Mouse (Mus musculus) hindbrain, embryonic 13.5 days (tissue): Measurements from ENCODE around the gene Hs3st3a1. TPM values are rescaled to one million over a fixed set of nuclear protein-coding genes. Genes with fewer than 3 reads are reported as not detected.

Experiments used
- ATAC-seq: fragments of 200-750 bp; cut with Nextera tagmentation; 2 replicates; pipeline ENCODE4 v1.8.0; 2017; ENCODE audit warnings: moderate TSS enrichment; ENCODE audit not compliant: low FRiP score
- H3K27ac ChIP-seq: fragments of 300-500 bp; sonication (generic); 2 replicates; pipeline ENCODE4 v1.5.1; 2015; ENCODE audit warnings: inconsistent platforms, mild to moderate bottlenecking, moderate library complexity
- H3K27me3 ChIP-seq: fragments of 300-500 bp; sonication (generic); 2 replicates; pipeline ENCODE4 v1.6.1; 2015; ENCODE audit warnings: mild to moderate bottlenecking, inconsistent platforms
- H3K36me3 ChIP-seq: fragments of 300-500 bp; sonication (generic); 2 replicates; pipeline ENCODE4 v1.6.1; 2015; ENCODE audit warnings: mild to moderate bottlenecking, inconsistent platforms
- H3K4me1 ChIP-seq: fragments of 300-500 bp; sonication (generic); replicated peaks from 2 replicates; pipeline ENCODE4 v1.6.1; 2015; ENCODE audit warnings: inconsistent platforms
- H3K4me2 ChIP-seq: fragments of 300-500 bp; sonication (generic); 2 replicates; pipeline ENCODE4 v1.6.1; 2015; ENCODE audit warnings: inconsistent platforms, mild to moderate bottlenecking, moderate library complexity
- H3K4me3 ChIP-seq: fragments of 300-500 bp; sonication (generic); 2 replicates; pipeline ENCODE4 v1.5.1; 2015; ENCODE audit warnings: mild to moderate bottlenecking, inconsistent platforms
- H3K9ac ChIP-seq: fragments of 300-500 bp; sonication (generic); 2 replicates; pipeline ENCODE4 v1.6.1; 2015; ENCODE audit warnings: mild to moderate bottlenecking, inconsistent platforms
- H3K9me3 ChIP-seq: fragments of 300-500 bp; sonication (generic); 2 replicates; pipeline ENCODE4 v1.6.1; 2016; ENCODE audit warnings: inconsistent platforms
- WGBS: fragments of 180-500 bp; shearing (Covaris S2); methylation state at CpG from one replicate; pipeline ENCODE4 v1.1.7; 2015; 5-methylcytosine and 5-hydroxymethylcytosine counted together
- polyA plus RNA-seq: library from polyadenylated mRNA; unstranded; fragments of >200 nt; fragmentation: Nextera tagmentation; extraction: Ambion mirVana; gene quantifications from 2 replicates; pipeline ENCODE4 v1.2.1, GENCODE M21; 2015

Gene Hs3st3a1
- polyA plus RNA-seq, 1 experiment from 2014 or later: 1.3 TPM

GRCm38 (mm10) chr11:64495935-64496334, 60.8 kb downstream of the Hs3st3a1 start:
- peaks cover 17% of the 10 kb centered on the region for H3K4me1 ChIP-seq
- H3K27ac ChIP-seq: no peak overlapping the region
- no peak overlapping the region for H3K4me3 ChIP-seq
- H3K27me3 ChIP-seq: 0 out of 2 replicates have a peak, but pooled peaks cover 3% of the 10 kb centered on the region
- H3K4me2 ChIP-seq: no peak overlapping the region
- no peak overlapping the region for H3K9ac ChIP-seq
- ATAC-seq: no peak
- H3K9me3 ChIP-seq: no peaks in the 10 kb centered on the region
- WGBS: 35% methylated on average over 3 of the region's 3 CpGs
- no peaks in the 10 kb centered on the region for H3K36me3 ChIP-seq

DNA sequence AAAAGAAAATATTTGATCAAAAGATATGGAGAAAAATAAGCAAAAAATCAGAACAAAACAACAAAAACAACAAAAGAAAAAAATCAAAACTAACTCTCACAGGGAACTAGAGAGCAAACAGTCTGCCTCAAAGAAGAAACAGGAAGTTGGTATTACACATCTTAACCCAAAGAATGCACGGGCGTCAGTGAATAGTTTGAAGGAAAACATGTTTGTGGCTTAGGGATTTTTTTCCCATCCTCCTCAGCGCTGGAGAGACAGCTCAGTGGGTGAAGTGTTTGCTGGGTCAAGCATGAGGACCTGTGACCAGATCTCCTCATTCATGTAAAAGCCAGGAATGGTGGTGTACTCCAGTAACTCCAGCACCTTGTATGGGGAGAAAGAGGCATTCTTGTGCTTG, 61.5 kb downstream of the Hs3st3a1 start:
- H3K27me3 ChIP-seq: 0 out of 2 replicates have a peak, but pooled peaks cover 3% of the 10 kb centered on the region
- H3K4me2 ChIP-seq: no peak overlapping the region
- no peak for ATAC-seq
- H3K9me3 ChIP-seq: no peaks in the 10 kb centered on the region
- H3K27ac ChIP-seq: no peak overlapping the region
- no peak overlapping the region for H3K9ac ChIP-seq
- peaks cover 16% of the 10 kb centered on the region for H3K4me1 ChIP-seq
- no peaks in the 10 kb centered on the region for H3K36me3 ChIP-seq
- 65% methylated on average over 3 of the region's 3 CpGs for WGBS
- H3K4me3 ChIP-seq: no peak overlapping the region

DNA sequence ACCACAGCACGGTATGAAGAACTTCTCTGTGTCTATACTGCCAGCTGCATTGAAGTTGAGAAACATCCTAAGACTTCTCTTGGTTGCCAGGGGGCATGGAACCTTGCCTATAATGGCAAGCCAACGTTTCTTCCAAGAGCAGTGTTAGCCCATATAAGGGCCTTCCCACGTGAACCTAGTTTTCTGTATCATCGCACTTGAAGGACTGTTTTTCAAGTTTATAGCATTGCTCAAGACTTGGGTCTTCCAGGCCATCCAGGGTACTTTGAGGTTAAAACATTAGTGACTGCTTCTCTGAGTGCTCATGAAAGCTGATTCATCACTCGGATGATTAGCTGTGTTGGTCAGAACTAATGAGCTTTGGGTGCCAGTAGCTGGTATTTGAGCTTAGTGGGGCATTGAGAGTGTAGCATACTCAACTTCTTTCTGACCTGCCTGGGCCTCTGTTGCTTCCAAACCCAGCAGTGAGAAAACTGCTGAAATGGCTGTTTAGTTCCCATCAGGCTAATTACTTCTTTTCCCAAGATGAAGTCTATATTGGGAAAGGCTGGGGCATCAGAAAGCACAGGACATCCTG, 65.5 kb downstream of the Hs3st3a1 start:
- no peak overlapping the region for H3K9ac ChIP-seq
- H3K36me3 ChIP-seq: no peaks in the 10 kb centered on the region
- ATAC-seq: no peak
- 0 out of 2 replicates have a peak, but pooled peaks cover 3% of the 10 kb centered on the region for H3K4me1 ChIP-seq
- no peak overlapping the region for H3K4me2 ChIP-seq
- H3K27me3 ChIP-seq: no peaks in the 10 kb centered on the region
- H3K4me3 ChIP-seq: no peak overlapping the region
- WGBS: 91% methylated on average over 5 of the region's 5 CpGs
- H3K9me3 ChIP-seq: no peaks in the 10 kb centered on the region; the same call in 1 of the 2 replicates
- no peak overlapping the region for H3K27ac ChIP-seq

GRCm38 (mm10) chr11:64503040-64503439, 67.9 kb downstream of the Hs3st3a1 start:
- Histone ChIP-seq H3K4me1 (no peaks in the 10 kb centered on the region), H3K4me3 (no peak overlapping the region), H3K4me2 (no peak overlapping the region), H3K27ac (no peak overlapping the region), H3K9me3 (no peaks in the 10 kb centered on the region; the same call in 1 of the 2 replicates), H3K36me3 (no peaks in the 10 kb centered on the region), H3K9ac (no peak overlapping the region), H3K27me3 (no peaks in the 10 kb centered on the region)
- 95% methylated on average over 3 of the region's 3 CpGs for WGBS
- ATAC-seq: no peak

GRCm38 (mm10) chr11:64505924-64506323, 70.8 kb downstream of the Hs3st3a1 start:
- 98% methylated on average over 1 of the region's 1 CpGs for WGBS
- Histone ChIP-seq H3K4me2 (no peak overlapping the region), H3K9me3 (no peaks in the 10 kb centered on the region; the same call in 1 of the 2 replicates), H3K4me3 (no peak overlapping the region), H3K4me1 (no peaks in the 10 kb centered on the region), H3K27me3 (no peaks in the 10 kb centered on the region), H3K9ac (no peak overlapping the region), H3K27ac (no peak overlapping the region), H3K36me3 (no peaks in the 10 kb centered on the region)
- ATAC-seq: no peak

- H3K4me1 ChIP-seq: no peaks in the 10 kb centered on the region
- H3K4me3 ChIP-seq: no peak overlapping the region
- H3K9ac ChIP-seq: no peak overlapping the region
- no peak overlapping the region for H3K4me2 ChIP-seq
- H3K27ac ChIP-seq: no peak overlapping the region
- H3K27me3 ChIP-seq: no peaks in the 10 kb centered on the region
- no peaks in the 10 kb centered on the region; the same call in 1 of the 2 replicates for H3K9me3 ChIP-seq
- WGBS: 87% methylated on average over 3 of the region's 3 CpGs
- no peaks in the 10 kb centered on the region for H3K36me3 ChIP-seq
- no peak for ATAC-seq
These were observed 71.9 kb downstream of the Hs3st3a1 start for GRCm38 (mm10) chr11:64507024-64507423.

- H3K9me3 ChIP-seq: no peaks in the 10 kb centered on the region; the same call in 1 of the 2 replicates
- H3K27ac ChIP-seq: no peak overlapping the region
- no peaks in the 10 kb centered on the region for H3K36me3 ChIP-seq
- 91% methylated on average over 2 of the region's 2 CpGs for WGBS
- no peak overlapping the region for H3K4me3 ChIP-seq
- no peak overlapping the region for H3K4me2 ChIP-seq
- no peak overlapping the region for H3K9ac ChIP-seq
- ATAC-seq: no peak
- no peaks in the 10 kb centered on the region for H3K4me1 ChIP-seq
- H3K27me3 ChIP-seq: no peaks in the 10 kb centered on the region
These were observed 74.0 kb downstream of the Hs3st3a1 start for GRCm38 (mm10) chr11:64509106-64509505.

GRCm38 (mm10) chr11:64512301-64512700, 77.2 kb downstream of the Hs3st3a1 start:
- H3K4me1 ChIP-seq: no peaks in the 10 kb centered on the region
- no peak overlapping the region for H3K4me2 ChIP-seq
- no peak for ATAC-seq
- H3K36me3 ChIP-seq: no peaks in the 10 kb centered on the region
- H3K4me3 ChIP-seq: no peak overlapping the region
- no peaks in the 10 kb centered on the region for H3K9me3 ChIP-seq
- WGBS: 86% methylated on average over 4 of the region's 4 CpGs
- H3K27ac ChIP-seq: no peak overlapping the region
- no peaks in the 10 kb centered on the region for H3K27me3 ChIP-seq
- no peak overlapping the region for H3K9ac ChIP-seq

DNA sequence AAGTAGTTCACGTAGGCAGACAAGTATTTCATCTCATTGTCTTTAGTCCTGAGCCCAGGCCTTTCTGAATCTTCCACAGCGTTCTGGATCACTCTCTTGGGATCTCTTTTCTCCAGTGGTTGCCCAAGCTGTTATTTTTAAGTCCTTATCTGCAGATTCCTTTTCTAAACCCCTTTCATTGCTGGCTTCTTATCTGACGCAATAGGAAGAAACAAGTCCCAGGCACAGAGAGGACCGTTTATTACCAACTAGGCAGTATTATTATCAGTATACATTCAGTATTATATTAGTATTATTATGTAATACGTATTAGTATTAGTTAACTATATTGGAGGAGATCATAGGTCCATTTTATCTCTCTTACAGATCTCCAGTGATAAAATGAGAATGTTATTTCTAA, 78.3 kb downstream of the Hs3st3a1 start:
- 92% methylated on average over 5 of the region's 5 CpGs for WGBS
- H3K27me3 ChIP-seq: no peaks in the 10 kb centered on the region
- no peaks in the 10 kb centered on the region for H3K9me3 ChIP-seq
- H3K27ac ChIP-seq: no peak overlapping the region
- no peak overlapping the region for H3K4me3 ChIP-seq
- H3K4me2 ChIP-seq: no peak overlapping the region
- ATAC-seq: no peak
- H3K36me3 ChIP-seq: no peaks in the 10 kb centered on the region
- H3K9ac ChIP-seq: no peak overlapping the region
- no peaks in the 10 kb centered on the region; the same call in 1 of the 2 replicates for H3K4me1 ChIP-seq

DNA sequence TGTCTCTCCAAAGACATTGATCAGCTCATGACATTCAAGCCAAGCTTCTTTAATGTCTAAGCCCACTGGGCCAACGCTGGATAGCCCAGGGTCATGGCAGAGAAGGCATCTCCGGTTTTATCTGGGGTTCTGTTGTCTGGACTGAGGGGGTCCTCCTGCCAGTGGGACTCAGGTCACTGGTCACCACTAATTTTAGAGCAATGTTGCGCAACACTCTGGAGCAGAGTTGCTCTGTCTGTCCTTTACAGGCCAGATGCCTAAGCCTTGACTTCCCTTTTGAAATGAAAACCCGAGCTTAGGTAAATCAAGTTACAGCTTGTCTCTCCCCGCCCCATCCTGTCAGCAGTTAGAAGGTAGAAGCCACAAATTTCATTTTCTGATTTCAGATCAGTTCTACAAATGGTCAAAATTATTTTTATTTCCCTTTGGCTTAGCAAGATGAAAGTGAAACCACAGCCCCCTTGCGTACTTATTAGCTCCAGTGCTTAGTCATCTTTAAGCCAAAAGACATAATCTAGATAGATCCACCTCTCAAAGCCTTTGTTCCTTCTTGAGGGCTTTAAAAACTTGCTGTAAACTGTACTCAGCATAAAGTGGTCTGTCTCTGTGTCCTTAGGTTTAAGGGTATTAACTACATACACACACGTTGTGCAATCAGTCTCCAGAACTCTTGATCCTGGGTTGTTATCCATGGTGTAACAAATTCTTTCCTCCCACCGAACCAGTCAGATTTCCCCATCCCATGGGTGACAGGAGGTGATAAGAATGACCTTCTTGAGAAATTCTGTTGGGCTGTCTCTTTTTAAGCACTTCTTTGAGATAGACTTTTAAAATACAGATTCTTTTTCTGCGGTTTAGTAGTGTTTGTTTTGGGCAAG, 81.8 kb downstream of the Hs3st3a1 start:
- peaks cover 30% of the 10 kb centered on the region for H3K27me3 ChIP-seq
- no peak overlapping the region for H3K4me2 ChIP-seq
- peaks cover 6% of the 10 kb centered on the region; the same call in 1 of the 2 replicates for H3K4me1 ChIP-seq
- H3K36me3 ChIP-seq: no peaks in the 10 kb centered on the region
- ATAC-seq: no peak
- WGBS: 93% methylated on average over 9 of the region's 9 CpGs
- no peak overlapping the region for H3K9ac ChIP-seq
- no peaks in the 10 kb centered on the region for H3K9me3 ChIP-seq
- no peak overlapping the region for H3K27ac ChIP-seq
- H3K4me3 ChIP-seq: no peak overlapping the region

- WGBS: 57% methylated on average over 6 of the region's 6 CpGs
- Histone ChIP-seq H3K27me3 (peaks cover 36% of the 10 kb centered on the region), H3K4me2 (no peak overlapping the region), H3K36me3 (no peaks in the 10 kb centered on the region), H3K4me3 (no peak overlapping the region), H3K4me1 (peaks cover 6% of the 10 kb centered on the region; the same call in 1 of the 2 replicates), H3K9ac (no peak overlapping the region), H3K27ac (no peak overlapping the region), H3K9me3 (no peaks in the 10 kb centered on the region)
- no peak for ATAC-seq
These were observed 83.2 kb downstream of the Hs3st3a1 start for GRCm38 (mm10) chr11:64518146-64518841.

- Histone ChIP-seq H3K9ac (no peak overlapping the region), H3K4me2 (no peak overlapping the region), H3K36me3 (no peaks in the 10 kb centered on the region), H3K27ac (no peak overlapping the region), H3K27me3 (peaks cover 30% of the 10 kb centered on the region), H3K9me3 (no peaks in the 10 kb centered on the region), H3K4me3 (no peak overlapping the region), H3K4me1 (peaks cover 4% of the 10 kb centered on the region; the same call in 1 of the 2 replicates)
- 95% methylated on average over 8 of the region's 8 CpGs for WGBS
- ATAC-seq: no peak
These were observed 89.0 kb downstream of the Hs3st3a1 start for GRCm38 (mm10) chr11:64523993-64524570.
